Mouse (Mus musculus) spleen, adult 2 months (tissue): ENCODE measurements around the gene Nek9. TPM values are rescaled to one million over a fixed set of nuclear protein-coding genes. Genes with fewer than 3 reads are reported as not detected.

Experiments used
- DNase-seq, 2 experiments: peaks; one replicate each; pipeline versions ENCODE4 v3.0.0 to v3.0.0-alpha.2; 2012 to 2021; ENCODE audit warnings: low spot score in 2 of 2, low read depth in 1 of 2
- H3K27ac ChIP-seq: fragments of 200-500 bp; 2 replicates; pipeline ENCODE4 v1.5.1; 2012; ENCODE audit warnings: low read length, inconsistent platforms; ENCODE audit not compliant: insufficient read depth
- H3K27me3 ChIP-seq: fragments of 200-500 bp; 2 replicates; pipeline ENCODE4 v1.6.1; 2012; ENCODE audit warnings: mild to moderate bottlenecking, moderate library complexity, low read length, inconsistent platforms; ENCODE audit not compliant: control insufficient read depth, insufficient read depth
- H3K36me3 ChIP-seq: fragments of 200-500 bp; 2 replicates; pipeline ENCODE4 v1.6.1; 2012; ENCODE audit warnings: mild to moderate bottlenecking, low read length, inconsistent platforms; ENCODE audit not compliant: control insufficient read depth, insufficient read depth
- H3K4me1 ChIP-seq: fragments of 200-500 bp; 2 replicates; pipeline ENCODE4 v1.6.1; 2011; ENCODE audit warnings: inconsistent platforms; ENCODE audit not compliant: control insufficient read depth, insufficient read depth, insufficient read length
- H3K4me3 ChIP-seq: fragments of 200-500 bp; 2 replicates; pipeline ENCODE4 v1.5.1; 2011; ENCODE audit warnings: mild to moderate bottlenecking, inconsistent platforms; ENCODE audit not compliant: insufficient read depth, insufficient read length; ENCODE audit errors: extremely low read depth
- CTCF ChIP-seq: fragments of 200-500 bp; IDR thresholded peaks from 2 replicates; pipeline ENCODE4 v1.5.1; 2011; ENCODE audit warnings: mild to moderate bottlenecking, inconsistent platforms; ENCODE audit not compliant: insufficient read depth, insufficient read length, insufficient replicate concordance; ENCODE audit errors: extremely low read depth
- POLR2A ChIP-seq: fragments of 200-500 bp; IDR thresholded peaks from 2 replicates; pipeline ENCODE4 v1.6.1; 2011; ENCODE audit warnings: low read depth, low read length, inconsistent platforms
- WGBS: fragments of 180-500 bp; shearing (Covaris S2); methylation state at CpG from one replicate; pipeline ENCODE4 v1.1.7; 2018; 5-methylcytosine and 5-hydroxymethylcytosine counted together
- polyA plus RNA-seq: library from polyadenylated mRNA; depleted of rRNA; stranded (reverse); fragments of >200 nt; gene quantifications from 2 replicates; pipeline ENCODE4 v1.2.3, GENCODE M21; 2012

Nek9 gene
- polyA plus RNA-seq, 1 experiment: 18.7 TPM

DNA sequence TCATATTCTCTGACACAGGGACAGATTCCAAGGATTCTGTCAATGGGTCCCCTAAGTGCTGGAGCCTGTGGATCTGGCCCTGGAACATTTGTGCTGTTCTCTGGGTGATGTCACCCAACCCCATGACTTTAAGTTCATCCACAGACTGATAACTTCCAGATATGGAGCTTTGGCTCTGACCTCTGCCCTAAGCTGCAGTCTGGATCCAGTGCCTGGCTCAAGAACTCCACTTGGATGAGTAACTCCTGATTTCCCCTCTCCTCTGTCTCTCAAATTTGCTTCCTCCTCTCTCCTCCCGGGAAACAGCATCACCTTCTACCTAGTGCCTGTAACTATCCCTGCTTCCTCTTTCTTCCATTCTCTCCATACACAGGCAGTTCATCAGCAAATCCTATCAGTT, 41.1 kb upstream of the Nek9 start:
- H3K27ac ChIP-seq: no peak overlapping the region

DNA sequence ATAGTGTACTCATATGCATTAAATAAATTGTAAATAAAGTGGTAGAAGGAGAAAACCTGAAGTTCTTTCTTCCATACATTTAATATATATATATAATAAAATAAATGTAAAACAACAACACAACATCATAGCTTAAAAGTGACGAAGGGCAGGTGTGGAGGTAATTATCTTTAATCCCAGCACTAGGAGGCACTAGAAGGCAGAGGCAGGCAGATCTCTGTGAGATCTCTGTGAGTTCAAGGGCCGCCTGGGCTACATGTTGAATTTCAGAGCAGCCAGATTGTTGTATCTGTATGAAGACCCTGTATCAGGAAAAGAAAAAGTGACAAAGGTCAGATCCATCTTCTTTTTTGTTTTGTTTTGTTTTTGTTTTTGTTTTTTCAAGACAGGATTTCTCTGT, 39.1 kb upstream of the Nek9 start:
- DNase-seq: no peak
- H3K27ac ChIP-seq: no peak overlapping the region
- no peaks in the 10 kb centered on the region; the same call in 1 of the 2 replicates for H3K4me1 ChIP-seq
- H3K4me3 ChIP-seq: no peak overlapping the region
- H3K27me3 ChIP-seq: no peaks in the 10 kb centered on the region
- H3K36me3 ChIP-seq: no peaks in the 10 kb centered on the region
- 80% methylated on average over 2 of the region's 2 CpGs for WGBS
- no peak for TF ChIP-seq CTCF
- no peak for TF ChIP-seq POLR2A

More for the DNA sequence above, 41.1 kb upstream of the Nek9 start:
- Histone ChIP-seq H3K4me1 (no peaks in the 10 kb centered on the region; the same call in 1 of the 2 replicates), H3K4me3 (no peak overlapping the region), H3K27me3 (no peaks in the 10 kb centered on the region), H3K36me3 (no peaks in the 10 kb centered on the region)
- DNase-seq: no peak
- WGBS: 75% methylated on average over 1 of the region's 1 CpGs
- TF ChIP-seq POLR2A: no peak
- no peak for TF ChIP-seq CTCF

DNA sequence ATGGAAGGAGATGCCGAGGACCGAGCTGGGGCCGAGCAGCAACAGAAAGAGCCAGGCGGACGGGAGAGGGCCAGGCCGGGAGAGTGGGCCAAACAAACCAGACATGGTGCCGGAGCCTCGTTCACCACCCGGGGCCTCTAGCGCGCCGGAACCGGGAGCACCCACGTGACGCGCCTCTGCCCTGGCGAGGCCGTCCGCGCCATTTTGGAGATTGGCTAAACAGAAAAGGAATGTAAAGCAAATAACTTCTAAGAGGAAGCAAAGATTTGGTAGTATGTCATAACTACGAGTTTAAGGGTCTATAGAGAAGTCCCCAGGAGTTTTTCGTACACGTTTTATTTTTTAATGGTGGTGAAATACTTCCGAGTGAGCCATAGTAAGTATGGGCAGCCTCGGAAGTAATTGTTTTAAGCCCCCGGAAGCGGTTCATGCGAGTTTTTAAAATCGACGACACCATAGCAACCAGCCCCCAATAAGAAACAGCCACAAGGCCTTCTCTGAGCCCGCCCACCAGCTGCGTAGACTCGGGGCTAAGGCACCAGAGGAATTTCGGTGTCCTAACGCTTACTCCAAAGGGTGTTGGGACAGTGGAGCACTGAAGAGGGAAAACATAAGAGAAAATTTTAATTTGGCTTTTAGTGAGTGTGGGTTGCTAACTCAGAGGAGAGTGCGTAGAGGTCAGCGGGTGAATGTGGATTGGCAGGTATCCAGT, 35.6 kb upstream of the Nek9 start, which contains the start of gene Tmed10:
Gene Tmed10 (minus strand): TSS at position 287 of the 712 bp plus-strand sequence.
- peak within 1 kb of the TSS; percentile 75 for H3K27ac ChIP-seq
- WGBS: 2% methylated on average over 37 of the region's 37 CpGs
- DNase-seq: peak; percentile 83 to 91
- H3K4me1 ChIP-seq: peaks cover 5% of the 10 kb centered on the region; the same call in 1 of the 2 replicates
- H3K4me3 ChIP-seq: peak within 1 kb of the TSS; percentile 87
- no peaks in the 10 kb centered on the region for H3K27me3 ChIP-seq
- TF ChIP-seq POLR2A: no peak; the same call in 1 of the 2 replicates
- no peak for TF ChIP-seq CTCF
- H3K36me3 ChIP-seq: no peaks in the 10 kb centered on the region

DNA sequence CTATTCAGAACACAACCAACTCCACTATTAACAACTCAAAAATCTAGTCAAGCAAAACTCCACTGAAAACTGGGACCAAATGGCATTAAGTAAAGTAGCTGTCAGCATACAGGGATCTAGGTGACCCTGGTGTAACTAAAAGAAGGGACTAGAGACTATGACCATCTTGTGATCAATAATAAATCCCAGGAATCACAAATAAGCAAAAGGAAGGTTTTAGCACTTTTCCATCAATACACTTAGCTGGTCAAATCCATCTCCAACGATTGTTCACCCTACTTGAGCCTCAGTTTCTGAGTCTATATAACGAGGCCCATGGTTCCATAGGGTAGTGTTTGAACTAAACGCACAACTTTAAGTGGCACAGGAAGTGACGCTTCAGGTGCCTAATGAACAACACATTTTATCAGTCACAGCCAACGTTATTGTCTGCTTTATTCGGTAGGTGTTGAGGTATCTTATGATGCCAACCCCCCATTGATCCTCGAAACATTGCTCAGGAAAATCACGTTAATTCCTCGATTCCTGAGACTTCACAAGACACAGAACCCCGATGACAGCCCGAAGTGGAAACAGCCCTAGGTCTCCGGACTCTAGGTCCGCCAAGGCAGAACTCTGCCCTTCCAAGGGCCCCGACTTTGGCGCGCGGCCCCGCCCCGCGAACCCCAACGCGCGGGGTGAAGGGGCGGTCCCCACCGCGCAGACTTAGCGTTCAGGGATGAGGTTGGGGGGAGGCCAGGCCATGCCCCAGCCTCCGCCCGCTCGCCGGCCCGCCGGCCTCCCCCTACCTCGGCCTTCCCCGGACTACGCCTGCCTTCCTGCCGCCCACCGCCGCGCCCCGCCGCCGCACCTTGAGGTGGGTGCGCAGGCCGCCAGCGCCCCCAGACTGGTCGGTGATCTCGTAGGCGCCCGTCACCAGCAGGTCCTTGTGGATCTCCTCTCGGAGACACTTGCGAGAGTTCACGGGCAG, 34.7 kb upstream of the Nek9 start:
- no peaks in the 10 kb centered on the region for H3K36me3 ChIP-seq
- H3K4me1 ChIP-seq: peaks cover 5% of the 10 kb centered on the region; the same call in 1 of the 2 replicates
- DNase-seq: peak; percentile 46 to 57
- H3K4me3 ChIP-seq: peak overlapping the region; percentile 87
- WGBS: 2% methylated on average over 52 of the region's 53 CpGs
- H3K27ac ChIP-seq: peak overlapping the region; percentile 75
- TF ChIP-seq CTCF: no peak
- TF ChIP-seq POLR2A: no peak
- no peaks in the 10 kb centered on the region for H3K27me3 ChIP-seq

DNA sequence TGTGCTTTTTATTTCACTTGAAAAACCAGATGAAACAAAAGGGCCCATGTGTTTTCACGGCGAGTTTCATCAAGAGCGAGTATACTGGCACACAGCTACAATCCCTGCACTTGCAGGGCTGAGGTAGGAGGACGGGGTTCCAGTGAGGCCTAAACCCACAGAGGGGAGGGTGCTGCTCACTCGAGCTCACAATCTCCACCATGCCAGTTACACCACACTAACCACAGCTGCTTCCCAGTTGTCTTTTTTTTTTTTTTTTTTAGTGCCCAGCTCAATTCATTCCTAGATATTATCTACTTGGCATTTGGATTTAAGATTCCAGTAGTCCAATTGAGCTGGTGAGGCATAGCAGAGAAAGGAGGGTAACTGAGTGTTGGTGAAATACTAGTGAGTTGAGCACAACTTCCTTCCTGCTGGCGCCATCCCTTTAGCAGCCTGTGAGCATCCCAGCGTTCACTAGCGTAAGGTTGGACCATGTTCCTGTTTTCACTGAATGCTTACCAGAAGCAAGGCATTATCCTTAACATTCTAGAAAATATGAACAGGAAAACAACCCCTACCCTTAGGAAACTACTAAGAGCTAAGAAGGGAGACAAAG, 33.0 kb upstream of the Nek9 start:
- peaks cover 5% of the 10 kb centered on the region; the same call in 1 of the 2 replicates for H3K4me1 ChIP-seq

DNA sequence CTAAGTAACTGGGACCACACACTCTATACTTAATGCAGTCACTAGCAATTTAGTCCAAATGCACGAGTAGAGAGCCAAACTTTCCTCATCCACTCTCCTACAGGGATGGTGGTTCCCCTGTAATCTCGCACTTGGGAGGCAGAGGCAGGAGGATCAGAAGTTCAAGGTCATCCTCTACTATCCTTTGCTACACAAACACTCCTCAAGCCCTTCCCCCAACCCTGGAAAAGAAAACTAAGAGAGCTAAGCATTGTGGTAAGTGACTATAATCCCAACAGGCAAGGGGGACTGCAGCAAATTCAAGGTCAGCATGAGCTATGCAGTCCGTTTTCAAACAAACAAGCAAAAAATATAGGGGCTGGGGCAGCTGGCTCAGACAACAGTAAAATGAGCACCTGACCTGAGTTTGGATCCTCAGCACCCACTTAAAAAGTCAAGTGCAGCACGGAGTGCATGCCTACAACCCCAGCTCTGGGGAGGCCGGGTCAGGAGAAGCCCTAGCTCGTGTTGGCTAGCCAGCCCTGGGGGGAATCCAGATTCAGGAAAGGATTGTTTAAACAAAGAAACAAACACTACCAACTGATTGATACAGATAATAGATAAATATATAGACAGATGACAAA, 29.4 kb upstream of the Nek9 start:
- Histone ChIP-seq H3K4me1 (peaks cover 7% of the 10 kb centered on the region), H3K4me3 (no peak overlapping the region), H3K27me3 (no peaks in the 10 kb centered on the region), H3K27ac (no peak overlapping the region), H3K36me3 (no peaks in the 10 kb centered on the region)
- 78% methylated on average over 6 of the region's 6 CpGs for WGBS
- no peak for DNase-seq
- TF ChIP-seq CTCF (no peak), POLR2A (no peak)

More for the DNA sequence above, 33.0 kb upstream of the Nek9 start:
- 12% methylated on average over 8 of the region's 8 CpGs for WGBS
- TF ChIP-seq POLR2A (no peak), CTCF (no peak)
- DNase-seq: no peak
- Histone ChIP-seq H3K27me3 (no peaks in the 10 kb centered on the region), H3K4me3 (no peak overlapping the region), H3K36me3 (no peaks in the 10 kb centered on the region), H3K27ac (no peak overlapping the region)
